Mouse (Mus musculus) brown adipose tissue, adult 24 weeks (tissue): ENCODE results near the gene Fam118a. TPM values are rescaled to one million over a fixed set of nuclear protein-coding genes. Genes with fewer than 3 reads are reported as not detected.
A peak's percentile ranks its signal among the peaks of the same experiment; 100 is the strongest.
"Not testable (repeated sequence)": the region's sequence is repeated elsewhere in the genome, so short reads cannot be mapped to it uniquely, and the experiment has no call there.

Experiments used
- H3K27ac ChIP-seq: fragments of 200-500 bp; replicated peaks from 2 replicates; pipeline ENCODE4 v1.5.1; 2012; ENCODE audit warnings: low read depth, mild to moderate bottlenecking, low read length
- H3K4me1 ChIP-seq: fragments of 200-500 bp; 2 replicates; pipeline ENCODE4 v1.6.1; 2012; ENCODE audit warnings: low read length, mixed read lengths; ENCODE audit not compliant: control insufficient read depth, insufficient read depth, insufficient read length
- H3K4me3 ChIP-seq: fragments of 200-500 bp; 2 replicates; pipeline ENCODE4 v1.5.1; 2012; ENCODE audit warnings: low read depth, mild to moderate bottlenecking, low read length, moderate library complexity; ENCODE audit not compliant: insufficient read depth
- polyA plus RNA-seq: library from polyadenylated mRNA; stranded (reverse); fragments of >200 nt; gene quantifications from 2 replicates; pipeline ENCODE4 v1.2.4, GENCODE M21; 2012; ENCODE audit not compliant: missing spikeins, insufficient read depth, insufficient read length

Fam118a gene
- 6.0 and 7.3 TPM in 2 replicates for polyA plus RNA-seq

GRCm38 (mm10) chr15:85028648-85029047, at the start of gene Fam118a:
Gene Fam118a (plus strand): TSS chr15:85028948.
- not testable (repeated sequence) for H3K4me1 ChIP-seq, H3K4me3 ChIP-seq, H3K27ac ChIP-seq

GRCm38 (mm10) chr15:84981609-84982313, 47.0 kb upstream of the Fam118a start:
- Histone ChIP-seq H3K27ac (peak overlapping the region; percentile 45; the same call in 1 of the 2 replicates), H3K4me1 (peaks cover 10% of the 10 kb centered on the region), H3K4me3 (no peak overlapping the region)

GRCm38 (mm10) chr15:84982888-84983287, 45.9 kb upstream of the Fam118a start:
- H3K4me3 ChIP-seq: no peak overlapping the region
- peaks cover 8% of the 10 kb centered on the region for H3K4me1 ChIP-seq
- H3K27ac ChIP-seq: 0 out of 2 replicates have a peak overlapping the region, but pooled peaks have one; percentile 21

GRCm38 (mm10) chr15:84983721-84984120, 45.0 kb upstream of the Fam118a start:
- H3K4me1 ChIP-seq: peaks cover 8% of the 10 kb centered on the region
- no peak overlapping the region for H3K27ac ChIP-seq
- no peak overlapping the region for H3K4me3 ChIP-seq

GRCm38 (mm10) chr15:84985516-84986160, 43.1 kb upstream of the Fam118a start:
- Histone ChIP-seq H3K4me3 (0 out of 2 replicates have a peak overlapping the region, but pooled peaks have one; percentile 7), H3K27ac (no peak overlapping the region)

GRCm38 (mm10) chr15:84986171-84987019, 42.4 kb upstream of the Fam118a start:
- Histone ChIP-seq H3K27ac (no peak overlapping the region), H3K4me3 (peak overlapping the region; percentile 84)

More at GRCm38 (mm10) chr15:84985516-84986160, 43.1 kb upstream of the Fam118a start:
- H3K4me1 ChIP-seq: peaks cover 8% of the 10 kb centered on the region

GRCm38 (mm10) chr15:84987020-84987815, 41.5 kb upstream of the Fam118a start:
- Histone ChIP-seq H3K27ac (peak overlapping the region; percentile 35), H3K4me3 (peak overlapping the region; percentile 84), H3K4me1 (peaks cover 8% of the 10 kb centered on the region)

More at GRCm38 (mm10) chr15:84986171-84987019, 42.4 kb upstream of the Fam118a start:
- peaks cover 8% of the 10 kb centered on the region for H3K4me1 ChIP-seq

- H3K4me1 ChIP-seq: peaks cover 4% of the 10 kb centered on the region
- peak within 1 kb of the TSS; percentile 35 for H3K27ac ChIP-seq
- peak within 1 kb of the TSS; percentile 84 for H3K4me3 ChIP-seq
Observed at GRCm38 (mm10) chr15:84987874-84988825, 40.6 kb upstream of the Fam118a start, which contains the start of gene 5031439G07Rik. Gene 5031439G07Rik (minus strand): TSS chr15:84988551.

GRCm38 (mm10) chr15:84989098-84989497, 39.6 kb upstream of the Fam118a start:
- H3K27ac ChIP-seq: no peak overlapping the region
- H3K4me1 ChIP-seq: no peaks in the 10 kb centered on the region; the same call in 1 of the 2 replicates
- H3K4me3 ChIP-seq: no peak overlapping the region

- no peak overlapping the region for H3K4me3 ChIP-seq
- no peaks in the 10 kb centered on the region; the same call in 1 of the 2 replicates for H3K4me1 ChIP-seq
- no peak overlapping the region for H3K27ac ChIP-seq
Observed at GRCm38 (mm10) chr15:84989771-84990170, 39.0 kb upstream of the Fam118a start.

GRCm38 (mm10) chr15:84994498-84994897, 34.2 kb upstream of the Fam118a start:
- Histone ChIP-seq H3K4me3 (no peak overlapping the region), H3K4me1 (no peaks in the 10 kb centered on the region), H3K27ac (peak overlapping the region; percentile 55; the same call in 1 of the 2 replicates)

- Histone ChIP-seq H3K4me1 (no peaks in the 10 kb centered on the region), H3K27ac (peak overlapping the region; percentile 55; the same call in 1 of the 2 replicates), H3K4me3 (no peak overlapping the region)
Observed at GRCm38 (mm10) chr15:84995041-84995440, 33.7 kb upstream of the Fam118a start.

- Histone ChIP-seq H3K4me1 (no peaks in the 10 kb centered on the region), H3K4me3 (no peak overlapping the region), H3K27ac (no peak overlapping the region)
Observed at GRCm38 (mm10) chr15:84995967-84996366, 32.8 kb upstream of the Fam118a start.
